Mouse (Mus musculus): ENCODE measurements around the gene Gpr55.

GRCm38 (mm10) chr1:85929406-85929805, 31.4 kb downstream of the Gpr55 start:
- TF ChIP-seq CTCF (conservative IDR thresholded peaks at IDR 0.05; ENCODE audit: low read length) (no peak), POU5F1 (IDR thresholded peaks at IDR 0.05; ENCODE audit: borderline replicate concordance, low read length) (no peak), NANOG (IDR thresholded peaks at IDR 0.05; ENCODE audit: borderline replicate concordance, low read length) (no peak)

Data from E14TG2a.4 (cell line).